Mouse (Mus musculus) heart, embryonic 14.5 days (tissue): ENCODE data around the gene Tifab. TPM values are rescaled to one million over a fixed set of nuclear protein-coding genes. Genes with fewer than 3 reads are reported as not detected.

Experiments used
- ATAC-seq: fragments of 200-750 bp; cut with Nextera tagmentation; 2 replicates; pipeline ENCODE4 v1.8.0; 2017; ENCODE audit warnings: low read depth, moderate TSS enrichment; ENCODE audit not compliant: insufficient number of reproducible peaks, insufficient read depth, low FRiP score
- H3K27ac ChIP-seq, 2 experiments: fragments of 200-500 bp in 1 of 2; fragments of 300-500 bp in 1 of 2; sonication (generic) in 1 of 2; replicated peaks in 1 of 2; 2 replicates each; pipeline ENCODE4 v1.5.1; 2012 to 2014; ENCODE audit warnings: low read depth in 2 of 2, low read length in 2 of 2, control low read depth in 1 of 2, mild to moderate bottlenecking in 1 of 2, mixed read lengths in 1 of 2; ENCODE audit not compliant: control insufficient read depth in 1 of 2, insufficient read depth in 1 of 2
- H3K27me3 ChIP-seq: fragments of 300-500 bp; sonication (generic); 2 replicates; pipeline ENCODE4 v1.6.1; 2014; ENCODE audit warnings: mild to moderate bottlenecking, low read length, control low read depth; ENCODE audit not compliant: control insufficient read depth, insufficient read depth
- H3K36me3 ChIP-seq: fragments of 300-500 bp; sonication (generic); 2 replicates; pipeline ENCODE4 v1.6.1; 2014; ENCODE audit warnings: mild to moderate bottlenecking, control low read depth, low read length, mixed read lengths; ENCODE audit not compliant: control insufficient read depth, insufficient read depth
- H3K4me1 ChIP-seq, 2 experiments: fragments of 200-500 bp in 1 of 2; fragments of 300-500 bp in 1 of 2; sonication (generic) in 1 of 2; 2 replicates each; pipeline ENCODE4 v1.6.1; 2012 to 2014; ENCODE audit warnings: low read length in 2 of 2, control low read depth in 1 of 2, mixed read lengths in 1 of 2; ENCODE audit not compliant: control insufficient read depth in 2 of 2, insufficient read depth in 2 of 2
- H3K4me2 ChIP-seq: fragments of 300-500 bp; sonication (generic); 2 replicates; pipeline ENCODE4 v1.6.1; 2014; ENCODE audit warnings: mild to moderate bottlenecking, low read length
- H3K4me3 ChIP-seq, 2 experiments: fragments of 200-500 bp in 1 of 2; fragments of 300-500 bp in 1 of 2; sonication (generic) in 1 of 2; 2 replicates each; pipeline ENCODE4 v1.5.1; 2012 to 2014; ENCODE audit warnings: low read length in 2 of 2, mild to moderate bottlenecking in 2 of 2, control low read depth in 1 of 2, low read depth in 1 of 2, moderate library complexity in 1 of 2; ENCODE audit not compliant: control insufficient read depth in 1 of 2, insufficient read depth in 1 of 2
- H3K9ac ChIP-seq: fragments of 300-500 bp; sonication (generic); 2 replicates; pipeline ENCODE4 v1.6.1; 2014; ENCODE audit warnings: mild to moderate bottlenecking, low read length
- H3K9me3 ChIP-seq: fragments of 300-500 bp; sonication (generic); 2 replicates; pipeline ENCODE4 v1.6.1; 2016; ENCODE audit warnings: low read length, control low read depth; ENCODE audit not compliant: control insufficient read depth
- WGBS: fragments of 180-500 bp; shearing (Covaris S2); extraction: QIAGEN DNeasy Blood & Tissue Kit; methylation state at CpG from one replicate; pipeline ENCODE4 v1.1.7; 2014; 5-methylcytosine and 5-hydroxymethylcytosine counted together
- polyA plus RNA-seq: library from polyadenylated mRNA; unstranded; fragments of >200 nt; fragmentation: Nextera tagmentation; extraction: Ambion mirVana; gene quantifications from 2 replicates; pipeline ENCODE4 v1.2.1, GENCODE M21; 2014

Tifab gene
- polyA plus RNA-seq, 1 experiment from 2014 or later = 0.28 TPM

GRCm38 (mm10) chr13:56175848-56176247 is 2.8 kb downstream of the Tifab start:
- ATAC-seq = no peak
- no peak overlapping the region for H3K27ac ChIP-seq
- H3K9ac ChIP-seq = no peak overlapping the region
- H3K4me2 ChIP-seq = no peak overlapping the region
- H3K4me3 ChIP-seq = no peak overlapping the region
- H3K4me1 ChIP-seq = peaks cover 5 to 6% of the 10 kb centered on the region in 2 experiments; a peak in 2 of 4 replicates
- no peaks in the 10 kb centered on the region for H3K9me3 ChIP-seq
- H3K27me3 ChIP-seq = 0 out of 2 replicates have a peak, but pooled peaks cover 4% of the 10 kb centered on the region
- H3K36me3 ChIP-seq = no peaks in the 10 kb centered on the region
- WGBS = 70% methylated on average over 4 of the region's 4 CpGs

- Histone ChIP-seq H3K9me3 (no peaks in the 10 kb centered on the region), H3K27ac (peak overlapping the region in 1 of 2 experiments; percentile 47; a peak in 1 of 4 replicates), H3K27me3 (0 out of 2 replicates have a peak, but pooled peaks cover 4% of the 10 kb centered on the region), H3K4me1 (peaks cover 7 to 9% of the 10 kb centered on the region in 2 experiments), H3K9ac (no peak overlapping the region), H3K4me2 (no peak overlapping the region), H3K36me3 (no peaks in the 10 kb centered on the region), H3K4me3 (no peak overlapping the region)
- ATAC-seq = no peak
- 41% methylated on average over 7 of the region's 7 CpGs for WGBS
Observed at GRCm38 (mm10) chr13:56172901-56173545, 5.7 kb downstream of the Tifab start.

- no peak for ATAC-seq
- no peak overlapping the region for H3K9ac ChIP-seq
- H3K9me3 ChIP-seq = no peaks in the 10 kb centered on the region
- H3K36me3 ChIP-seq = no peaks in the 10 kb centered on the region
- no peak overlapping the region for H3K27ac ChIP-seq
- H3K4me2 ChIP-seq = no peak overlapping the region
- H3K4me3 ChIP-seq = no peak overlapping the region
- peaks cover 11 to 12% of the 10 kb centered on the region in 2 experiments for H3K4me1 ChIP-seq
- 80% methylated on average over 7 of the region's 7 CpGs for WGBS
- 0 out of 2 replicates have a peak, but pooled peaks cover 4% of the 10 kb centered on the region for H3K27me3 ChIP-seq
Observed at GRCm38 (mm10) chr13:56172106-56172505, 6.6 kb downstream of the Tifab start.

- Histone ChIP-seq H3K4me2 (no peak overlapping the region), H3K4me1 (peaks cover 19 to 20% of the 10 kb centered on the region in 2 experiments), H3K27me3 (0 out of 2 replicates have a peak, but pooled peaks cover 4% of the 10 kb centered on the region), H3K9me3 (no peaks in the 10 kb centered on the region), H3K4me3 (no peak overlapping the region), H3K9ac (no peak overlapping the region), H3K27ac (0 out of 4 replicates have a peak overlapping the region, but pooled peaks of 1 of the 2 experiments have one; percentile 20), H3K36me3 (no peaks in the 10 kb centered on the region)
- 52% methylated on average over 3 of the region's 3 CpGs for WGBS
- no peak for ATAC-seq
Observed at GRCm38 (mm10) chr13:56168403-56168781, 10.3 kb downstream of the Tifab start.

GRCm38 (mm10) chr13:56167446-56168402 is 11.0 kb downstream of the Tifab start:
- Histone ChIP-seq H3K36me3 (no peaks in the 10 kb centered on the region), H3K4me3 (no peak overlapping the region), H3K4me2 (no peak overlapping the region), H3K9me3 (no peaks in the 10 kb centered on the region), H3K27ac (no peak overlapping the region; a peak in 1 of 4 replicates), H3K27me3 (0 out of 2 replicates have a peak, but pooled peaks cover 4% of the 10 kb centered on the region), H3K9ac (no peak overlapping the region), H3K4me1 (peaks cover 22 to 23% of the 10 kb centered on the region in 2 experiments)
- no peak for ATAC-seq
- 15% methylated on average over 13 of the region's 14 CpGs for WGBS

- Histone ChIP-seq H3K4me1 (peaks cover 18 to 19% of the 10 kb centered on the region in 2 experiments), H3K9me3 (no peaks in the 10 kb centered on the region), H3K27ac (no peak overlapping the region), H3K9ac (no peak overlapping the region), H3K27me3 (no peaks in the 10 kb centered on the region; the same call in 1 of the 2 replicates), H3K4me3 (no peak overlapping the region), H3K36me3 (no peaks in the 10 kb centered on the region), H3K4me2 (no peak overlapping the region)
- WGBS = 90% methylated on average over 11 of the region's 11 CpGs
- ATAC-seq = no peak
Observed at GRCm38 (mm10) chr13:56165561-56165960, 13.1 kb downstream of the Tifab start.

GRCm38 (mm10) chr13:56164372-56164771 is 14.3 kb downstream of the Tifab start:
- no peaks in the 10 kb centered on the region for H3K36me3 ChIP-seq
- WGBS = 83% methylated on average over 3 of the region's 3 CpGs
- H3K9ac ChIP-seq = no peak overlapping the region
- H3K27ac ChIP-seq = no peak overlapping the region
- H3K4me3 ChIP-seq = no peak overlapping the region
- no peaks in the 10 kb centered on the region for H3K9me3 ChIP-seq
- ATAC-seq = no peak
- no peak overlapping the region for H3K4me2 ChIP-seq
- H3K27me3 ChIP-seq = no peaks in the 10 kb centered on the region; the same call in 1 of the 2 replicates
- H3K4me1 ChIP-seq = peaks cover 28% of the 10 kb centered on the region in 2 experiments
